Mouse (Mus musculus) myocyte (in vitro differentiated cells): ENCODE data around the gene Kat2b. TPM values are rescaled to one million over a fixed set of nuclear protein-coding genes. Genes with fewer than 3 reads are reported as not detected.

Source experiments
- H3K27me3 ChIP-seq: one replicate; pipeline ENCODE4 v1.6.1; 2011; ENCODE audit not compliant: control insufficient read depth, insufficient read depth, insufficient read length
- H3K36me3 ChIP-seq: one replicate; pipeline ENCODE4 v1.6.1; 2011; ENCODE audit not compliant: control insufficient read depth, insufficient read depth
- H3K4me2 ChIP-seq: one replicate; pipeline ENCODE4 v1.6.1; 2011; ENCODE audit warnings: low read depth, control low read depth
- H3K4me3 ChIP-seq: one replicate; pipeline ENCODE4 v1.5.1; 2011; ENCODE audit warnings: mild to moderate bottlenecking, control low read depth, moderate library complexity
- H3K79me2 ChIP-seq: one replicate; pipeline ENCODE4 v1.6.1; 2011; ENCODE audit not compliant: control insufficient read depth, insufficient read depth
- H3ac ChIP-seq: one replicate; pipeline ENCODE4 v1.6.1; 2011; ENCODE audit not compliant: control insufficient read depth, insufficient read length
- CEBPB ChIP-seq: IDR thresholded peaks from 2 replicates; pipeline ENCODE4 v1.6.1; 2011; ENCODE audit warnings: mild to moderate bottlenecking, moderate library complexity; ENCODE audit not compliant: poor library complexity, insufficient read depth, severe bottlenecking
- E2F4 ChIP-seq: IDR thresholded peaks from one replicate; pipeline ENCODE4 v1.6.1; 2011; ENCODE audit warnings: mild to moderate bottlenecking, control low read depth, moderate library complexity; ENCODE audit not compliant: insufficient read depth
- MAX ChIP-seq: IDR thresholded peaks from one replicate; pipeline ENCODE4 v1.6.1; 2011; ENCODE audit warnings: low read depth, mild to moderate bottlenecking, control low read depth
- MYOD1 ChIP-seq, 3 experiments: IDR thresholded peaks; one replicate each; pipeline ENCODE4 v1.6.1; 2011; ENCODE audit warnings: control low read depth in 2 of 3, low read depth in 2 of 3, mild to moderate bottlenecking in 2 of 3, moderate library complexity in 1 of 3; ENCODE audit not compliant: insufficient read length in 2 of 3, control insufficient read depth in 1 of 3
- MYOG ChIP-seq, 3 experiments: IDR thresholded peaks; one replicate each; pipeline ENCODE4 v1.6.1; 2011; ENCODE audit warnings: control low read depth in 2 of 3, low read depth in 2 of 3, mild to moderate bottlenecking in 2 of 3; ENCODE audit not compliant: insufficient read length in 2 of 3, control insufficient read depth in 1 of 3, insufficient read depth in 1 of 3
- POLR2A ChIP-seq: IDR thresholded peaks from one replicate; pipeline ENCODE4 v1.6.1; 2011; ENCODE audit warnings: low read depth, mild to moderate bottlenecking, control low read depth, moderate library complexity; ENCODE audit not compliant: insufficient read length
- POLR2AphosphoS2 ChIP-seq: IDR thresholded peaks from one replicate; pipeline ENCODE4 v1.6.1; 2011; ENCODE audit warnings: low read depth, control low read depth; ENCODE audit not compliant: insufficient read length
- REST ChIP-seq: IDR thresholded peaks from one replicate; pipeline ENCODE4 v1.6.1; 2011; ENCODE audit warnings: mild to moderate bottlenecking, control low read depth, moderate library complexity; ENCODE audit not compliant: insufficient read depth, insufficient read length
- SRF ChIP-seq: IDR thresholded peaks from one replicate; pipeline ENCODE4 v1.6.1; 2011; ENCODE audit warnings: low read depth; ENCODE audit not compliant: control insufficient read depth, insufficient read length
- TCF12 ChIP-seq: IDR thresholded peaks from one replicate; pipeline ENCODE4 v1.6.1; 2011; ENCODE audit warnings: mild to moderate bottlenecking, control low read depth; ENCODE audit not compliant: poor library complexity, insufficient read depth, severe bottlenecking
- TCF3 ChIP-seq: IDR thresholded peaks from one replicate; pipeline ENCODE4 v1.6.1; 2011; ENCODE audit warnings: low read depth, control low read depth; ENCODE audit not compliant: insufficient read length
- USF1 ChIP-seq: IDR thresholded peaks from one replicate; pipeline ENCODE4 v1.6.1; 2011; ENCODE audit warnings: low read depth, mild to moderate bottlenecking, control low read depth, moderate library complexity
- polyA plus RNA-seq: library from polyadenylated mRNA; unstranded; fragments of >200 nt; fragmentation: generic; extraction: Trizol; gene quantifications from one replicate; pipeline ENCODE4 v1.2.1, GENCODE M21; 2012; ENCODE audit warnings: missing spikeins

The Kat2b gene
- polyA plus RNA-seq, 1 experiment = 4.2 TPM

DNA sequence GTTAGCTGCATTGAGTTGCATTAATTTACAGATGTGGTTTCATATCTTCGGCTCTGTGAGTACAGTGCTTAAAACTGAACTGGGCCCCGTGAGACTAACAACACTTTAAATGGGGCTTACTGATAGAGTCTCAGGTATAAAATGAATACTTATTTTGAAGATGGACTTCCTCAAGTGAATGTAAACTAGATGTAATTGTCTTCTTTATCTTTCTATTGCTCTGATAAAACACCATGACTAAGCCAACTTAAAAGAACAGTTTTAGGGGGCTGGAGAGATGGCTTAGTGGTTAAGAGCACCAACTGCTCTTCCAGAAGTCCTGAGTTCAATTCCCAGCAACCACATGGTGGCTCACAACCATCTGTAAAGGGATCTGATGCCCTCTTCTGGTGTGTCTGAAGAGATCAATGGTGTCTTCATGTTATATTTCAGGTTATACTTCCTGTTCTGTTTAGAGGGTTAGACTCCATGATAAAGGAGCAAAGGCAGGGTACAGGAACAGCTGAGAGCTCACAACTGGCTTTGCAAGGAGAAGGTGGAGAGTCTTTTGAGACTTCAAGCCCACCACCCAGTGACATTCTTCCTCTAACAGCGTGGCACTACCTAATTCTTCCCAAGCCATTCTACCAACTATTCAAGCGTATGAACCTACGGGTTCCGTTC, 50.8 kb downstream of the Kat2b start:
- no peaks in the 10 kb centered on the region for H3K36me3 ChIP-seq
- no peak overlapping the region for H3K4me3 ChIP-seq
- no peaks in the 10 kb centered on the region for H3K79me2 ChIP-seq
- TF ChIP-seq MYOD1 (IDR thresholded peaks at IDR 0.05; ENCODE audit: control insufficient read depth in 1 of 3, insufficient read length in 2 of 3, low read depth in 2 of 3) (no peak), REST (no peak), SRF (no peak), MYOG (IDR thresholded peaks at IDR 0.05; ENCODE audit: control insufficient read depth in 1 of 3, insufficient read depth in 1 of 3, insufficient read length in 2 of 3, low read depth in 2 of 3) (no peak), TCF12 (no peak), USF1 (no peak), MAX (no peak)
- H3ac ChIP-seq = no peak overlapping the region
- H3K27me3 ChIP-seq = no peaks in the 10 kb centered on the region
- no peak overlapping the region for H3K4me2 ChIP-seq

DNA sequence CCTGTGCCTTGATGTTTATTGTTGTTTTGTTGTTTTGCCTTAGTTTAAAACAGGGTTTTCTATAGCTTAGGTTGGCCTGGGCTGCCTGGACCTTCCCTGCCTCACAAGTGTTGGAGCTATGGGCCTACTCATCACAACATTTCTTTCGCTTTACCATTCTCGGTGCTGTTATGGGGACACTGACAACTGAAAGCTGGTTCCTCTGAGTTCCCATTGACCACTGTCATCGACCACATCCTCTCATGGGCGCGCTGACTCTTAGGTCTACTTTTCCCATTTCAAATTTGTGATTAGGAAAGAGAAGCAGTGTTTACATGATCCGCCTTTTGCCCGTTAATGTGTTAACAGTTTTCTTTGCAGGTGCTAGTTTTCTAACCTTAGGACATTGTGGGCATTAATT, 51.7 kb downstream of the Kat2b start:
- Histone ChIP-seq H3ac (no peak overlapping the region), H3K27me3 (no peaks in the 10 kb centered on the region), H3K79me2 (no peaks in the 10 kb centered on the region), H3K4me2 (no peak overlapping the region), H3K4me3 (no peak overlapping the region), H3K36me3 (no peaks in the 10 kb centered on the region)
- TF ChIP-seq TCF12 = no peak
- no peak for TF ChIP-seq MYOG (IDR thresholded peaks at IDR 0.05; ENCODE audit: control insufficient read depth in 1 of 3, insufficient read depth in 1 of 3, insufficient read length in 2 of 3, low read depth in 2 of 3)
- no peak for TF ChIP-seq E2F4

DNA sequence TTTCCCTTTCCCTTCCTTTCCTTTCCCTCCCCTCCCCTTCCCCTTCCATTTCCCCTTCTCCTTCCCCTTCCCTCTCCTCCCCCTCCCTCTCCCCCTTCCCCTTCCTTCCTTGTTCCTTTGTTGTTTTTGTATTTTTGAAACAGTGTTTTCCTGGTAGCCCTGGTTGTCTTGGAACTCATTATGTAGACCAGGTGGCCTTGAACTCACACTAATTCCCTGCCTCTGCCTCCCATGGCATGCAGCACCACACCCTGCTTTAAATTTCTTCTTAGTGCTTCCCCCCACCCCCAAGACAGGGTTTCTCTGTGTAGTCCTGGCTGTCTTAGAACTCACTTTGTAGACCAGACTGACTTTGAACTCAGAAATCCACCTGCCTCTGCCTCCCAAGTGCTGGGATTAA, 52.7 kb downstream of the Kat2b start:
- Histone ChIP-seq H3K4me2 (no peak overlapping the region), H3K27me3 (no peaks in the 10 kb centered on the region), H3K79me2 (no peaks in the 10 kb centered on the region), H3ac (no peak overlapping the region), H3K36me3 (no peaks in the 10 kb centered on the region), H3K4me3 (no peak overlapping the region)
- no peak for TF ChIP-seq TCF12
- no peak for TF ChIP-seq MAX
- no peak for TF ChIP-seq TCF3
- no peak for TF ChIP-seq REST
- no peak for TF ChIP-seq E2F4
- TF ChIP-seq CEBPB = no peak
- TF ChIP-seq POLR2A = no peak
- no peak for TF ChIP-seq POLR2AphosphoS2
- TF ChIP-seq MYOG (IDR thresholded peaks at IDR 0.05; ENCODE audit: control insufficient read depth in 1 of 3, insufficient read depth in 1 of 3, insufficient read length in 2 of 3, low read depth in 2 of 3) = no peak
- no peak for TF ChIP-seq MYOD1 (IDR thresholded peaks at IDR 0.05; ENCODE audit: control insufficient read depth in 1 of 3, insufficient read length in 2 of 3, low read depth in 2 of 3)
- TF ChIP-seq USF1 = no peak
- no peak for TF ChIP-seq SRF

DNA sequence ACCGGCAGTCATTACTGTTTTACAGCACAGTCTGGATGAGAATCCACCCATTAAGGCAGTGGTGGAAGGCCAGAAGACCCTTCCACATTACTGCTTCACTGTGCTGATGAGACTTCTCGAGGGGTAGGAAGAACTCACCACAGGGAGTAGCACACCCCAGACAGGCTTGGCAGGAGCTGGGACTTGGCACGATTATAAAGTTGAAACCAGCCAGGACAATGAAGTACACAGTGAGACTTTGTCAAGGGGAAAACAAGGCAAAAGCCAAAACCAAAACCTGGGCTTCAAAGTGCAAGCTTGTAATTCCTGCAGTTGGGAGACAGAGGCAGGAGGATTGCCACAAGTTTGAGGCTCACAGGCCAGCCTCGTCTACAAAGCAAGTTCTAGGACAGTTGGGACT, 54.0 kb downstream of the Kat2b start:
- H3K4me3 ChIP-seq = no peak overlapping the region
- H3K4me2 ChIP-seq = no peak overlapping the region
- no peaks in the 10 kb centered on the region for H3K79me2 ChIP-seq
- H3K36me3 ChIP-seq = peaks cover 6% of the 10 kb centered on the region
- no peak overlapping the region for H3ac ChIP-seq
- no peak for TF ChIP-seq E2F4
- no peak for TF ChIP-seq MYOG (IDR thresholded peaks at IDR 0.05; ENCODE audit: control insufficient read depth in 1 of 3, insufficient read depth in 1 of 3, insufficient read length in 2 of 3, low read depth in 2 of 3)
- no peak for TF ChIP-seq SRF
- no peak for TF ChIP-seq POLR2A
- no peaks in the 10 kb centered on the region for H3K27me3 ChIP-seq

- Histone ChIP-seq H3K4me3 (no peak overlapping the region), H3K79me2 (no peaks in the 10 kb centered on the region), H3ac (no peak overlapping the region), H3K4me2 (no peak overlapping the region), H3K36me3 (peaks cover 6% of the 10 kb centered on the region), H3K27me3 (no peaks in the 10 kb centered on the region)
- no peak for TF ChIP-seq USF1
- no peak for TF ChIP-seq E2F4
- TF ChIP-seq CEBPB = no peak
- TF ChIP-seq MYOG (IDR thresholded peaks at IDR 0.05; ENCODE audit: control insufficient read depth in 1 of 3, insufficient read depth in 1 of 3, insufficient read length in 2 of 3, low read depth in 2 of 3) = no peak
- no peak for TF ChIP-seq MYOD1 (IDR thresholded peaks at IDR 0.05; ENCODE audit: control insufficient read depth in 1 of 3, insufficient read length in 2 of 3, low read depth in 2 of 3)
Measured at GRCm38 (mm10) chr17:53622125-53622524, 55.5 kb downstream of the Kat2b start.
